Mouse (Mus musculus) urinary bladder, postnatal 4 days (tissue): ENCODE measurements around the gene Ccdc134.
A peak's percentile ranks its signal among the peaks of the same experiment; 100 is the strongest.

Experiments
- DNase-seq, 2 experiments: peaks; one replicate each; pipeline ENCODE4 v3.0.0; 2021 to 2022; ENCODE audit warnings: low spot score in 2 of 2

Gene Ccdc134

DNA sequence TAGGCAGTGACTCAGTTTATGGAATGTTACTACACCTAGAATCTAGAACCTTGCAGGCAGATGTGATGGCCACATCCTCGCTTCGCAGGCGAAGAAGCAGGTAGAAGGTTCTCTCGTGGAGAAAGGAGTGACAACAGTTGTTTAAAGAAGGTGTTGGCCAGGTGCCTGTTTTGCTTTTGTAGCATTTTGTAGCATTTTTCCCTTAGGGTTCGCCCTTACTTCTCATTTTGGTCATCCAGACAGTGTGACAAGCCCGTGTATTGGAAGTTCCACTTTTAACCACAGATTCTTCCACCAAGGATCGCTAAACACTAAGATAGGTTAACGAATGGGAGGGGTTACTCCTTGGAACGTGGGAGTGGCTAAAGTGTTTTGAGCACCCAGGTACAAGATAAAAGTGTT is 20.8 kb downstream of the Ccdc134 start:
- DNase-seq: no peak

- DNase-seq: no peak
These were observed 22.3 kb downstream of the Ccdc134 start for GRCm38 (mm10) chr15:82150042-82150441.

- no peak for DNase-seq
These were observed 23.5 kb downstream of the Ccdc134 start for GRCm38 (mm10) chr15:82151176-82151575.

GRCm38 (mm10) chr15:82152022-82152421 is 24.3 kb downstream of the Ccdc134 start:
- DNase-seq: no peak

DNA sequence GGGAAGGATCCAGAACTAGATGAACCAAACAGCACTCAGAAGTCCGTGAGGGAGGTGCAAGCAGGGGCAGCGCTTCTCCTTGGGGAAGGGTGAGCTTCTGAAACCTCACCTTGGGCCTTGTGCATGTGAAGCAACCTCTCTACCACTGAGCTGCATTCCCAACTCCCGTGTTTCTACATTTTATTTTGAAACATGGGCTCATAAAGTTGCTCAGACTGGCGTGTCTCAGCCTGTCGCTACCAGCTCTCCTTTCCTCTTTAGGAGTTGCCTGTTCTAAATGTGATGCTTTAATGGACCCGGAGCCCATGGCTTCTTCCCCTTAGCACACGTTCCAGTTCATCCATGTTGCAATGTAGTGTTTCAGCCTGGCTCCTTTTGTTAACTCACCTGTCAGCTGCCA is 24.7 kb downstream of the Ccdc134 start:
- DNase-seq: no peak

GRCm38 (mm10) chr15:82156298-82156697 is 28.6 kb downstream of the Ccdc134 start:
- no peak for DNase-seq

DNA sequence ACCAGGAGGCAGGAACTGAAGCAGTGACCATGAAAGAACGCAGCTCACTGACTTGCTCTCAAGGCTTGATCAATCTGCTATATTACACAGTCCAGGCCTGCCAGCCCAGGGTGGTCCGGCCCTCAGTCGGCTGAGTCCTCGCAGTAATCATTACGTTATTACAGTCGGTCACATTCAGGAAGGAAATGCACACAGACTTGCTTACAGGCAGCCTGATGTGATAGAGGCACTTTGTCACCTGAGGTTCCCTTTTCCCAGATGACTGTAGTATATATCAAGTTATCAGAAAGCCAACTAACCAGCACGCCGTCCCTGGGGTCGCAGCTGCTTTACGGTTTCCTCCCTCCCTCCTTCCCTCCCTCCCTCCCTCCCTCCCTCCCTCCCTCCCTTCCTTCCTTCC is 29.2 kb downstream of the Ccdc134 start:
- DNase-seq: no peak

GRCm38 (mm10) chr15:82158243-82159035 is 30.7 kb downstream of the Ccdc134 start:
- DNase-seq: no peak

GRCm38 (mm10) chr15:82159471-82159870 is 31.7 kb downstream of the Ccdc134 start:
- no peak for DNase-seq

GRCm38 (mm10) chr15:82160731-82161640 is 33.3 kb downstream of the Ccdc134 start:
- DNase-seq: no peak

DNA sequence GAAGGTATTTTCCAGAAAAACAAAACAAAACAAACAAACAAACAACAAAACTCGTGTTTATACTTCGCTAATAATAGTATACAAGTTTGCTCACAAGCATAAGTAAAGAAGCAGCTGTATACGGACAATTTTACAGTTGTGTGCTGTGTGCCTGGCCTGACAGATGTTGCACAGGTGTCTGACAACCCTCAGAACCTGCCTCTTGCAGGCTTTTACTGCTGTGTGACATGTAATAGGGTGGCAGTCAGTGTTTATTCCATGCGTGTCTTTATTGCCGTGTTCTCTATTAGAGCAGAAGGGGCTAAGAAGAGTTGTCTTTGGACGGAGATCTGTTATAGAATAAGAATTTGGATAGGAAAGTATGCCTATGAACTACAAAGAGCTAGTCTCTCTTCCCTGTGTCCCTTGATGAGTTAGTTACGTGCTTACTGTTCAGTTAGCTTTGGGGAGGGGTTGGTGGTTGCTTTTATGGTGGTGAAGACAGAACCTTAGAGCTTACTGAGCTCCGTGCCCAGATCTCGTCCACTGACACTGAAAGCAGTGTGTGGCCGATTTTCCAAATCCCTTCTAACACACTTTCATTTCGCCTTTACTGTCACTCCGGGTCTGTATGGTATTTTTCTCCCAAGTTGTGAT is 34.4 kb downstream of the Ccdc134 start:
- no peak for DNase-seq

GRCm38 (mm10) chr15:82163356-82164060 is 35.8 kb downstream of the Ccdc134 start:
- DNase-seq: no peak

GRCm38 (mm10) chr15:82164061-82164399 is 36.3 kb downstream of the Ccdc134 start:
- DNase-seq: no peak

GRCm38 (mm10) chr15:82164496-82164895 is 36.8 kb downstream of the Ccdc134 start:
- no peak for DNase-seq

DNA sequence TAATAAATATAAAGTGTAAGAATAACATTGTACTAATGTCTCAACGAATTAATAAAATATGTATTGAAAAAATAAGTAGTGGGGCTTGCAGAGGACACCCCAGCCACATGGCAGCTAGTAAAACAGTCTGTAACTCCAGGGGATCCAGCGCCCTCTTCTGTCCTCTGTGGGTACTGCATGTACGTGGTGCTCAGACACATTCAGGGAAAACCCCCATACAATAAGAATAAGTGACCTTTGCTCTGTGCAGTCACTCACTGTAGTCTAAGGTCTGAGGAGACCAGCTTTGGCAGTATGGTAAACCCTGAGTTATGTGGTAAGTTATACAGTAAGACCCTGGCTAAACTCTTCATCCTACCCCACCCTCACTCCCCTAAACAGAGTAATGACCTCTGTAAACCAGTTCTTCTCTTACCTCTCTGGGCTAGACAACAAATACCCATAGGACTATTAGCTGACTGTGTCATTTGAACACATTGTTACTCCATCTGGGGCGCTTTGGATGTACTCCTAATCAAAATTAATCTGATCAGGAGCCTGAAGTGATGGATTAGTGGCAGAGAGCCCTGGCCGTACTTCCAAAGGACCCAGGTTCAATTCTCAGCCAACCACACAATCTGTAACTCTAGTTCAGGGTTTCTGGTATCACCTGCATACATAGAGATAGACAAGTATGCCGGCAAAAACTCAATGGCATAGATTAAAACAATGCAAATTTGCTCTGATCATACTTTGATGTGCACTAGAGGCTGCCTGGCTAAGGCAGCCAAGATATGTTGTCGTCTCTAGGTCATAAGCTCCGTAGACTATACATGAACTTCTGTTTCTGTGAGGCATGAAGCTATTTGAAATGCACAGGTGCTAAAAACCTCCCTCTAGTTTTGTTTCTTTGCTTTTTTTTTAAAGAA is 37.9 kb downstream of the Ccdc134 start:
- DNase-seq: peak; percentile 65 to 87

DNA sequence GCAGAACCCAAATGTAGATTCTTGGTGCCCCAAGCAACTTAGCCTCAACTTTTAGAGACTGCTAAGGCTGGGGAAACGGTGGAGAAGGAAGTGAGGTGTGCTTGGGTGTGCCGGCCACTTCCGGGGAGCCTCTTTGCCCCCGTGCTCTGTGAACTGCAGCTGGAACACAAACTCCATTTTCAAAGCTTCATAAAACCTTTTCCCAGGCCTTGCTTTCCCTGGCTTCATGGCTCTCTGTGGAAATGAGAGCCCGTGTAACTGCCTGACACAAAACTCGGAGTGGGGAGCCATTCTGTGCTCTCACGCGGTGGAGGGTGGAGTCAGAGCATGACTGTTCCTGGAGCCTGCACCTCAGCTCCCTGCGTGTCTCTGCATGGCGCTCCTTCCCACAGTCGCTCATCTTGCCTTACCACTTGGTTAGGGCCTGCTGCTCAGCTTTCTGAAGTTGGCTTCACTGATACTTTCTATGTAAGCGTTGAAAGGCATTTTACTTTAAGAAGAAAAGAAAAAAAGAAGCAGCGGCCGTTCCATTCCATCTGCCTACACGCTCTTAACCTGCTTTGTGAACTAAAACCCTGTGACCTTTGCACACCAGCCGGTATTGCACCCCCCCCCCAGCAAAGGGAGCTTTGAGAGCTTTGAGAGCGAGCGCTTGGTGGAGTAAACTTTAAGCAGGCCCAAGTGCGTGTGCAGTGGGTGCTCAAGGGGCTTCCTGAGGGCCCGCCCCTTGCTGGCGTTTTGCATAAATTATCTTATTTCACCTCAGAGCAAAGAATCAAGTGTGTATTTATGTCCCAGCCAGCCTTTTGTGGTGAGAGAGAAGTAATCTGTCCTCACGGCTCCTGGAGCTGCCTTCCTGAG is 38.7 kb downstream of the Ccdc134 start:
- DNase-seq: no peak

DNA sequence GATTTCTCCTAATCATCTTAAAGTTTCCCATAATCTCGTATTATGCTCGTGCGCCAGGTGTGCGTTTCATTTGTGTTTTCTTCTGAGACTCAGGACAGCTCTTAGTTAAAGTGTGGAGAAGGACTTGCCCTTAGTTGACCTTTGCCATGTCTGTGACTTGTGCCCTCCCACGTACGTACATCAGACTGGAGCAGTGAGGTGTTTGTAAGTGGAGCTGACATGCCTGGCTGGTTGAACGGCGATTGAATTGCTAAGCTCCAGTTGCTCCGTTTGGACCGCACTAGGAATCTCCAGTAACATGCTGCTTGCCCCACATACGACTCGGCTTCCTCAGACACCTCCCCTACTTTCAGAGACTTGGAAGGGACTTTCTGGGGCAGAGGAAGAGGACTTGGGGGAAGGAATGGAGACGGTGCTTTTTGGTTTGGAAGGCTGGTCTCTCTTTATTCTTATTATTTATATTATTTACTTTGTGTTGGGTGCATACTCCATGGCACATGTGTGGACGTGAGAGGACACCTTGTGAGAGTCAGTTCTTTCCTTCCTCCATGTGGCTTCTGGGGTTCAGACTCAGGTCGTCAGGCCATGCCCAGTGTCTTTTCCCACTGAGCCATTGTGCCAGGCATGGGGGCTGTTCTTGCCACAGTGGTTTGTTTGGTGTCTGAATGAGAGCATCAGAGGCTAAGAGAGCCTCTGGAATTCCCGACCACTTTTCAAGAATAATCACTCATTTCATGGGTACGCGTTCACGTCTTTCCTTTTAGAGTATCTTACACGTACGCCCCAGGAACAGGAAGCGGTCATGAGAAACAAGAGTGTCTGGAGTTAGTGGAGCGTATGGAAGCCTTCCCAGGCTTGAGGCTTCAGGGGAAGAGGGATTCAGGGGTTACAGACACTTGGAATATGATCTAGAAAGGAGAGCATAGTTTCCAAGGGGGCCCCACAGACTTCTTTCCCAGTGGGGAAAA is 39.8 kb downstream of the Ccdc134 start:
- no peak for DNase-seq

DNA sequence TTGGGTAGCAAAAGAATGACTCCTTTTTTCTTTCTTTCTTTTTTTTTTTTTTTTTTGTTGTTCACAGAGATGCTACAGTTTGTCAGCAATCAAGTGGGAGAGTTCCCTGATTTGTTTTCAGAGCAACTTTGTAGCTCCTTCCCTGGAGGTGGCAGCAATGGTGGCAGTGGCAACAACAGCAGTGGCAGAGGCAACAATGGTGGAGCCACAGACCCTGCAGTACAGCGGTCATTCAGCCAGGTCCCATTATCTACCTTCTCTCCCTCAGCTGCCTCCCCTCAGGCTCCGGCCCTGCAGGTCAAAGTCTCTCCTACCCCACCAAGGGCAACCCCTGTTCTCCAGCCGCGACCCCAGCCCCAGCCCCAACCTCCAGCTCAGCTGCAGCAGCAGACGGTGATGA is 41.9 kb downstream of the Ccdc134 start:
- no peak for DNase-seq
